Mouse (Mus musculus) liver, embryonic 11.5 days (tissue): Measurements from ENCODE around the gene Homez. TPM values are rescaled to one million over a fixed set of nuclear protein-coding genes. Genes with fewer than 3 reads are reported as not detected.

Experiments
- ATAC-seq: fragments of 200-750 bp; cut with Nextera tagmentation; replicated peaks from 2 replicates; pipeline ENCODE4 v1.8.0; 2017; ENCODE audit warnings: moderate number of reproducible peaks, mild to moderate bottlenecking, moderate TSS enrichment, moderate library complexity; ENCODE audit not compliant: low FRiP score
- DNase-seq: peaks from one replicate; pipeline ENCODE4 v3.0.0-alpha.2; 2017; ENCODE audit warnings: low spot score
- H3K27ac ChIP-seq: fragments of 300-500 bp; sonication (generic); 2 replicates; pipeline ENCODE4 v1.5.1; 2014; ENCODE audit warnings: mild to moderate bottlenecking, low read depth, low read length, control low read depth
- H3K27me3 ChIP-seq: fragments of 300-500 bp; sonication (generic); replicated peaks from 2 replicates; pipeline ENCODE4 v1.6.1; 2014; ENCODE audit warnings: low read length, mixed read lengths; ENCODE audit not compliant: control insufficient read depth, insufficient read depth
- H3K36me3 ChIP-seq: fragments of 300-500 bp; sonication (generic); 2 replicates; pipeline ENCODE4 v1.6.1; 2014; ENCODE audit warnings: mild to moderate bottlenecking, low read length, moderate library complexity, mixed read lengths; ENCODE audit not compliant: control insufficient read depth, insufficient read depth
- H3K4me1 ChIP-seq: fragments of 300-500 bp; sonication (generic); replicated peaks from 2 replicates; pipeline ENCODE4 v1.6.1; 2014; ENCODE audit warnings: low read length, mixed read lengths; ENCODE audit not compliant: control insufficient read depth, insufficient read depth
- H3K4me2 ChIP-seq: fragments of 300-500 bp; sonication (generic); 2 replicates; pipeline ENCODE4 v1.6.1; 2014; ENCODE audit warnings: mild to moderate bottlenecking, control low read depth, moderate library complexity
- H3K4me3 ChIP-seq: fragments of 300-500 bp; sonication (generic); 2 replicates; pipeline ENCODE4 v1.5.1; 2014; ENCODE audit warnings: low read depth, low read length, control low read depth
- H3K9ac ChIP-seq: fragments of 300-500 bp; sonication (generic); 2 replicates; pipeline ENCODE4 v1.6.1; 2014; ENCODE audit warnings: low read depth, low read length, control low read depth
- H3K9me3 ChIP-seq: fragments of 300-500 bp; sonication (generic); 2 replicates; pipeline ENCODE4 v1.6.1; 2016; ENCODE audit warnings: low read length, inconsistent platforms, mixed read lengths; ENCODE audit not compliant: control insufficient read depth
- WGBS: fragments of 180-500 bp; shearing (Covaris S2); extraction: QIAGEN DNeasy Blood & Tissue Kit; methylation state at CpG from one replicate; pipeline ENCODE4 v1.1.7; 2014; 5-methylcytosine and 5-hydroxymethylcytosine counted together
- polyA plus RNA-seq: library from polyadenylated mRNA; unstranded; fragments of >200 nt; fragmentation: Nextera tagmentation; extraction: Ambion mirVana; gene quantifications from 2 replicates; pipeline ENCODE4 v1.2.1, GENCODE M21; 2014

Homez gene
- polyA plus RNA-seq, 1 experiment from 2014 or later: 5.5 TPM

GRCm38 (mm10) chr14:54822301-54822700 is 48.5 kb downstream of the Homez start:
- Histone ChIP-seq H3K27ac (no peak overlapping the region), H3K4me2 (no peak overlapping the region), H3K9ac (no peak overlapping the region), H3K4me1 (no peaks in the 10 kb centered on the region), H3K9me3 (no peaks in the 10 kb centered on the region), H3K27me3 (no peaks in the 10 kb centered on the region), H3K36me3 (no peaks in the 10 kb centered on the region), H3K4me3 (no peak overlapping the region)
- DNase-seq: no peak
- no peak for ATAC-seq
- 72% methylated on average over 2 of the region's 2 CpGs for WGBS

DNA sequence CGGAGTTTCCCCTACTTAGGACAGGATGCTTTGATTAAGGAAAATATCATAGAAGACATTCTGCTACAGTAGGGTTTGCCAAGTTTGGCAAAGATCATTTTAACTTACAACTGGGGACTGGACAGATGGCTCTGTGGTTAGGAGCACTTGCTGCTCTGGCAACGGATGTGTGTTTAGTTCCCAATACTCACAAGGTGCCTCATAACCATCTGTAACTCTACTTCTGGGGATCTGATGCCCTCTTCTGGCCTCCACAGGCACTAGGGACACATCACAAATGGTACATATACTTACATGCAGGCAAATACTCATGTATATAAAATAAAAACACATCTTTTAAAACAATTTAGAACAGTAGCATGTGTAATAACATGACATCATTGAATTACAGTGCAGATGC is 53.0 kb downstream of the Homez start:
- DNase-seq: no peak
- no peaks in the 10 kb centered on the region for H3K4me1 ChIP-seq

GRCm38 (mm10) chr14:54815737-54816136 is 55.0 kb downstream of the Homez start:
- ATAC-seq: peak; percentile 51
- Histone ChIP-seq H3K4me2 (no peak overlapping the region), H3K36me3 (no peaks in the 10 kb centered on the region), H3K4me1 (no peaks in the 10 kb centered on the region; the same call in 1 of the 2 replicates), H3K4me3 (no peak overlapping the region), H3K27me3 (no peaks in the 10 kb centered on the region), H3K27ac (no peak overlapping the region), H3K9me3 (no peaks in the 10 kb centered on the region), H3K9ac (no peak overlapping the region)
- WGBS: 28% methylated on average over 3 of the region's 3 CpGs
- no peak for DNase-seq

More for the DNA sequence above, 53.0 kb downstream of the Homez start:
- Histone ChIP-seq H3K27me3 (no peaks in the 10 kb centered on the region), H3K27ac (no peak overlapping the region), H3K36me3 (no peaks in the 10 kb centered on the region), H3K9me3 (no peaks in the 10 kb centered on the region), H3K4me3 (no peak overlapping the region), H3K9ac (no peak overlapping the region), H3K4me2 (no peak overlapping the region)
- ATAC-seq: no peak
- WGBS: 47% methylated on average over 2 of the region's 2 CpGs

- H3K9me3 ChIP-seq: no peaks in the 10 kb centered on the region
- DNase-seq: no peak
- no peaks in the 10 kb centered on the region for H3K27me3 ChIP-seq
- no peaks in the 10 kb centered on the region for H3K36me3 ChIP-seq
- H3K4me2 ChIP-seq: no peak within 1 kb of the TSS
- no peak within 1 kb of the TSS for H3K27ac ChIP-seq
- no peak within 1 kb of the TSS for H3K9ac ChIP-seq
- 79% methylated on average over 29 of the region's 29 CpGs for WGBS
- H3K4me1 ChIP-seq: peaks cover 4% of the 10 kb centered on the region
- no peak within 1 kb of the TSS for H3K4me3 ChIP-seq
- no peak for ATAC-seq
These were observed 56.8 kb downstream of the Homez start, which contains the start of gene Rnf212b for GRCm38 (mm10) chr14:54813991-54814390. Gene Rnf212b, plus strand, starts transcription at chr14:54814141.

GRCm38 (mm10) chr14:54809668-54810033 is 61.1 kb downstream of the Homez start:
- Histone ChIP-seq H3K4me2 (no peak overlapping the region), H3K4me1 (peaks cover 4% of the 10 kb centered on the region), H3K27me3 (no peaks in the 10 kb centered on the region), H3K4me3 (no peak overlapping the region), H3K9ac (no peak overlapping the region), H3K36me3 (no peaks in the 10 kb centered on the region), H3K9me3 (no peaks in the 10 kb centered on the region), H3K27ac (no peak overlapping the region)
- WGBS: 68% methylated on average over 3 of the region's 3 CpGs
- ATAC-seq: no peak
- DNase-seq: no peak

DNA sequence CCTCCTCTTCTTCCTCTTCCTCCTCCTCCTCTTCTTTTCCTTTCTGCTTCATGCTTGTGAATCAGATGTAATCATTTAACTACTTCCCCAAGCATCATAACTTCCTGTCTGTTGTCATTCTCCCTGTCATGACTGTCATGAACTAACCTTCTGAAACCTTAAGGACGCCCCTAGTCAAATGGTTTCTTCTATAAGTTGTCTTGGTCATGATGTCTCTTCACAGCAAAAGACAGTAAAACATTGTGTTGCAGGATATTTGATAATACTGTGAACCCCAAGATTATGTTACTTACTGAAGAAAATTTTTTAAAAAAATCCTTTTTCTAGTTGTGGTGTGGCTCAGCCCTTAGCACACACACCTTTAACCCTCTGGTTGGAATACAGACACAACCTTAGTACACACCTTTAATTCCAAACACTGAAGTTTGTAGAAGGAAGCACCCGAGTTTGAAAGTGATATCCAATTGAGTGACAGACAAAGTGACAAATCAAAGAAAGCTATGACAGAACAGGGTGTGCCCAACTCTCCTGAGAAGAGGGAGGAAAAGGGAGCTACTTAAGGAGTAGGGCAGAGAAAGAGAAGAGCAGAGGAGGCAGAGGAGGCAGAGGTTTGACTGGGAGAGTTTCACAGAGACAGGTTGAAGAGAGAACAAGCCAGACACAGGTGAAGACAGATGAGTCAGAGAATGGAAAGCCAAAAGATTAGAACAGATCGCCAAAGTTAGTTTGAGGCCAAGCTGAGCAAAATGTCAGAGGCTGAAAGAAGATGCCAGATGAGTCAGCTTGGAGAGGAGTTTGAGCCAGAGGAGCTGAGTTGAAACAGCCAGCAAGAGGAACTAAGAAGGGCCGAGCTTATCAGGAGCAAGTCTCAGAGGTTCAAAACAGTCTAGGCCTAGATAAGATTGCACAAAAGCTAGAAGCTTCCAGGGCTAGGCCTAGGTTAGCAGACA is 61.8 kb downstream of the Homez start:
- Histone ChIP-seq H3K36me3 (no peaks in the 10 kb centered on the region), H3K9ac (no peak overlapping the region), H3K4me2 (no peak overlapping the region), H3K9me3 (no peaks in the 10 kb centered on the region), H3K4me1 (peaks cover 4% of the 10 kb centered on the region), H3K27ac (no peak overlapping the region), H3K27me3 (no peaks in the 10 kb centered on the region), H3K4me3 (no peak overlapping the region)
- no peak for ATAC-seq
- DNase-seq: no peak
- WGBS: 41% methylated on average over 4 of the region's 4 CpGs

DNA sequence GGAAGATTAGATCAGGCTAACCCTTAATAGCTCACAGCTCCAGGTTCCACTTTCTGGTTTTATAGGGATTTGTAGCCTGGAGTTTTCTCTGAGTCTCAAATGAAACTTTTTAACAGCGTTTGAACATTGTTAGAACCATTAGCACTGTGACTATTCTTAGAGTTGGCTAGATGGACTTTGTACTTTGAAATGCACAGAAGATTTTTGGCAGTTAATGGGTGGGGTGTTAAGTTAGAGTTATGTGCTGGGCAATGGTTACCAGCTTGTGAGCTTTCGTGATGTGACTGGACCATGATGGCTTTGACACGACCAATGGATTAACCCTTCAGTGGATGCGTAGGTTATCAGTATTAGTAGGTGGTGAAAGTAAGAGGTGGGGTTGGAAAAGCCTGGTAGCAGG is 64.6 kb downstream of the Homez start:
- 75% methylated on average over 4 of the region's 4 CpGs for WGBS
- ATAC-seq (no peak), DNase-seq (no peak)
- H3K4me2 ChIP-seq: no peak overlapping the region
- H3K4me3 ChIP-seq: no peak overlapping the region
- H3K9ac ChIP-seq: no peak overlapping the region
- no peaks in the 10 kb centered on the region for H3K36me3 ChIP-seq
- no peaks in the 10 kb centered on the region for H3K9me3 ChIP-seq
- peaks cover 4% of the 10 kb centered on the region for H3K4me1 ChIP-seq
- no peaks in the 10 kb centered on the region for H3K27me3 ChIP-seq
- no peak overlapping the region for H3K27ac ChIP-seq
